Mouse (Mus musculus): Measurements from ENCODE around the gene Gm4847. TPM values are rescaled to one million over a fixed set of nuclear protein-coding genes. Genes with fewer than 3 reads are reported as not detected.

Gm4847 gene
- not detected in 2 replicates for polyA plus RNA-seq (2012; ENCODE audit: low replicate concordance)

DNA sequence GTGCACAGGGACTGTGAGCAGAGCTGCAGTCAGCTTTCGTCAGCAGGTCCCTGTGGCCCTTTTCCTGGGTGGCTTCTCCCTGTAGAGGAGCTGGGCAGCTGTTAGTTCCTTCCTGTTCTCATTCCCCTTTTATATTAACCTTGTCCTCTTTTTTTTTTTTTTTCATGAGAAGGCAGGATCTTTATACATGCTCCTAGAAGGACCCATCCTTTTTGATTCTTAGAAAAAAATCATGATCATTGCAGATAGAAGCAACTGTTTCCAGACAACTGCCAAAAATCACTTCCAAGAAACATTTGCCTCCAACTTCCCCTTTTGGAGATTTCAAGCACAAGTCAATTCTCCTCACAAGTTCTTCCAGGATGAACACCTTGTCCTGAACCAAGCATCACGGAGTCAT is at the start of gene Gm4847:
Gm4847 (minus strand) TSS at position 101 of the 400 bp plus-strand sequence.

DNA sequence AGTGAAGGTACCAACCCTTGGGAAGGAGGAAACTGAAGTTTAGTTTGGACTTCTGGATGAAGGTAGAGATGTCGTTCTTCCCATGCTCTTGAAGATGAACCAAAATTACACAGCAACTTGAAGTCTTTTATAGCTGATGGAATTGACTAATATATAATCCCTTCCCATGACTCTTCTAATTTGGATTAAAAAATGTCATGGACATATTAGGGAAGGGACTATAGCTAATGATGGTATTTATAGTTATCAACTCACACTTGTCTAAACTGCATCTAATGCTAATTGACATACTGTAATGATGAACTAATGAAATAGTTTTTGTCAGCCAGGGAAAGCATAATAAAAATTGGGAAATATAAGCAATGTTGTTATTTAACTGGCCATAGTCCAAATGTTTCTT is 34.3 kb upstream of the Gm4847 start, which contains the start of gene Fmo9:
Fmo9 (minus strand) TSS at position 101 of the 400 bp plus-strand sequence.

Other genes with a start within 250 kb of the Gm4847 start
- 1.1 and 1.4 TPM in 2 replicates for gene Pogk, start 237.8 kb downstream of the Gm4847 start, polyA plus RNA-seq (2012; ENCODE audit: low replicate concordance)
- gene Gm4846, start 150.1 kb downstream of the Gm4847 start, polyA plus RNA-seq (2012; ENCODE audit: low replicate concordance), result not detected in 2 replicates
- not detected in 2 replicates for gene Fmo9, start 34.2 kb upstream of the Gm4847 start, polyA plus RNA-seq (2012; ENCODE audit: low replicate concordance)